In the genomic region with DNA sequence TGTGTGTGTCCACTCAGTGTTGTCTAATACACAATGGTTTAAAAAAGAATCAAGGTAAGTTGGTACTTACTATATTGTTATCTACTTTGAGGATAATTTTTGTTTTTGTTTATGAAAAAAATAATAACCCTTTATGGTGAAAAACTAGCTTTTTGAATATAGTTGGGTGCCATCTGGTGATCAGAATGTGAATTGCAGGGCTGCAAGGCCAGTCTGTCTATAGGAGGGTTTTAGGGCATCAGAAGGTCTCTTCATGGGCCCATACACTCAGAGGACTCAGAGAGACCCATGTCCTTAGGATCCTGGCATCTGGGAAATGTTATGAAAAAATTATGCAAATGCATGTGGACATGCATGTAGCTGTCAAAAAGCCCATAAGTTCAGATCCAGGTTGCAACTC, we compare ENCODE assay signal across 9 mouse cellular contexts. TPM values are rescaled to one million over a fixed set of nuclear protein-coding genes. Genes with fewer than 3 reads are reported as not detected.
DNase-seq lines count a peak whose midpoint lies in the region; ATAC-seq and TF ChIP-seq lines count a peak whose summit lies in the region.
"Had no signal": no experiment of that assay in that cellular context is flagged by ENCODE, and none has a peak within 500 bp of the region (broad histone marks: within the 10 kb centered on the region; RNA-seq: fewer than 3 reads in every experiment).

No protein-coding gene starts in this region.

- no peak for TF ChIP-seq POLR2A in lung, adult 2 months (IDR thresholded peaks at IDR 0.05; ENCODE audit: borderline replicate concordance, extremely low read depth, low read depth, low read length)

- H3K36me3 ChIP-seq in limb, embryonic 11.5 days (ENCODE audit: control insufficient read depth, insufficient read depth, low read length), result no peaks in the 10 kb centered on the region
- H3K36me3 ChIP-seq in limb, embryonic 10.5 days, result no peaks in the 10 kb centered on the region
- H3K36me3 ChIP-seq: midbrain, embryonic 12.5 days had no signal

- peak; percentile 50 to 59 for DNase-seq in cerebellum, adult 18-20 months
- no peak for DNase-seq in cerebellum, adult 11-12 months
- peak; percentile 55 for DNase-seq in limb, embryonic 11.5 days (ENCODE audit: low spot score)
- DNase-seq in limb, embryonic 10.5 days (ENCODE audit: low spot score), result no peak
- peak; percentile 25 for DNase-seq in forelimb bud, embryonic 11.5 days (ENCODE audit: low read depth, low spot score)
- peak; percentile 18 for DNase-seq in lung, adult 2 months
- peak; percentile 18 to 23 for DNase-seq in thymus, postnatal 36 days

- H3K4me1 ChIP-seq in limb, embryonic 11.5 days (ENCODE audit: control insufficient read depth, insufficient read depth, low read length), result no peaks in the 10 kb centered on the region
- H3K4me1 ChIP-seq in limb, embryonic 10.5 days, result no peaks in the 10 kb centered on the region
- no peaks in the 10 kb centered on the region for H3K4me1 ChIP-seq in lung, adult 2 months (ENCODE audit: control insufficient read depth, insufficient read depth, low read length)
- H3K4me1 ChIP-seq: midbrain, embryonic 12.5 days had no signal

- H3K4me2 ChIP-seq in limb, embryonic 11.5 days (ENCODE audit: low read depth, severe bottlenecking), result no peak overlapping the region
- H3K4me2 ChIP-seq: midbrain, embryonic 12.5 days had no signal

- no peak for TF ChIP-seq CTCF in lung, adult 2 months (IDR thresholded peaks at IDR 0.05; ENCODE audit: insufficient read depth, low read length)

- no peaks in the 10 kb centered on the region for H3K27me3 ChIP-seq in limb, embryonic 11.5 days (ENCODE audit: control insufficient read depth, insufficient read depth, low read length)
- peaks cover 23% of the 10 kb centered on the region; the same call in 1 of the 2 replicates for H3K27me3 ChIP-seq in limb, embryonic 10.5 days (ENCODE audit: low read depth, poor library complexity, severe bottlenecking)
- H3K27me3 ChIP-seq: midbrain, embryonic 12.5 days had no signal

- H3K27ac ChIP-seq in limb, embryonic 11.5 days (replicated peaks; ENCODE audit: low read depth, low read length), result no peak overlapping the region
- no peak overlapping the region for H3K27ac ChIP-seq in limb, embryonic 10.5 days
- H3K27ac ChIP-seq: midbrain, embryonic 12.5 days had no signal

- no peak overlapping the region for H3K4me3 ChIP-seq in limb, embryonic 11.5 days (ENCODE audit: low read depth, low read length)
- no peak overlapping the region for H3K4me3 ChIP-seq in limb, embryonic 10.5 days
- H3K4me3 ChIP-seq in lung, adult 2 months (replicated peaks; ENCODE audit: extremely low read depth, low read depth, low read length), result no peak overlapping the region
- H3K4me3 ChIP-seq: midbrain, embryonic 12.5 days had no signal

- H3K9ac ChIP-seq in limb, embryonic 11.5 days (ENCODE audit: low read length), result no peak overlapping the region
- H3K9ac ChIP-seq: midbrain, embryonic 12.5 days had no signal

- ATAC-seq in limb, embryonic 11.5 days (ENCODE audit: insufficient number of reproducible peaks, low FRiP score, low TSS enrichment, low read depth), result no peak
- peak; percentile 49 for ATAC-seq in activated CD4-positive, CD25-positive, alpha-beta regulatory T cell, adult 4 months

- H3K9me3 ChIP-seq in limb, embryonic 11.5 days (ENCODE audit: control insufficient read depth, low read length), result no peaks in the 10 kb centered on the region
- no peaks in the 10 kb centered on the region for H3K9me3 ChIP-seq in limb, embryonic 10.5 days (replicated peaks)
- H3K9me3 ChIP-seq: midbrain, embryonic 12.5 days had no signal

RNA-seq across cellular contexts. Expression of a gene that starts 34.2 kb away (rescaled TPM):
- 681 and 702 TPM in 2 replicates for polyA plus RNA-seq in limb, embryonic 11.5 days (2014; fragmentation: Nextera tagmentation; extraction: Ambion mirVana)
- polyA plus RNA-seq in limb, embryonic 10.5 days (2016; fragmentation: Nextera tagmentation; extraction: Ambion mirVana), result 633 and 675 TPM in 2 replicates
- 10 to 100 TPM; 72.1 to 86.9 TPM for polyA plus RNA-seq in activated CD4-positive, CD25-positive, alpha-beta regulatory T cell, adult 4 months (2017; shearing (Covaris generic))
- polyA plus RNA-seq in lung, adult 2 months (2012; rRNA removed), result 37.3 and 54.9 TPM in 2 replicates

RNA-seq across cellular contexts. Expression of a gene that starts 59.4 kb away (rescaled TPM):
- 714 and 733 TPM in 2 replicates for polyA plus RNA-seq in limb, embryonic 11.5 days (2014; fragmentation: Nextera tagmentation; extraction: Ambion mirVana)
- 496 and 558 TPM in 2 replicates for polyA plus RNA-seq in limb, embryonic 10.5 days (2016; fragmentation: Nextera tagmentation; extraction: Ambion mirVana)
- 10 to 100 TPM; 57.9 to 72.5 TPM for polyA plus RNA-seq in activated CD4-positive, CD25-positive, alpha-beta regulatory T cell, adult 4 months (2017; shearing (Covaris generic))
- polyA plus RNA-seq in lung, adult 2 months (2012; rRNA removed), result 13.9 and 30.9 TPM in 2 replicates

Comparison
In these comparisons a context has a peak if more than half of its experiments do, and no peak if none do; other contexts are left out.
1. DNase-seq: peak in cerebellum, adult 18-20 months (2 of 2), limb, embryonic 11.5 days (single experiment), forelimb bud, embryonic 11.5 days (single experiment), lung, adult 2 months (single experiment) and thymus, postnatal 36 days (2 of 2); none in cerebellum, adult 11-12 months (single experiment) and limb, embryonic 10.5 days (single experiment).